Mouse (Mus musculus) liver, adult 2 months (tissue): ENCODE data around the gene Plxna4. TPM values are rescaled to one million over a fixed set of nuclear protein-coding genes. Genes with fewer than 3 reads are reported as not detected.

Experiments used
- DNase-seq: peaks from one replicate; pipeline ENCODE4 v3.0.0-alpha.2; 2011; ENCODE audit warnings: low read depth, low spot score; ENCODE audit errors: extremely low read depth
- H3K27ac ChIP-seq: fragments of 200-500 bp; replicated peaks from 2 replicates; pipeline ENCODE4 v1.5.1; 2012; ENCODE audit warnings: low read depth, mild to moderate bottlenecking, control low read depth, inconsistent platforms, low read length; ENCODE audit not compliant: insufficient read depth
- H3K27me3 ChIP-seq: fragments of 200-500 bp; 2 replicates; pipeline ENCODE4 v1.6.1; 2012; ENCODE audit warnings: mild to moderate bottlenecking, moderate library complexity, low read length, inconsistent platforms; ENCODE audit not compliant: control insufficient read depth, insufficient read depth
- H3K36me3 ChIP-seq: fragments of 200-500 bp; 2 replicates; pipeline ENCODE4 v1.6.1; 2012; ENCODE audit warnings: low read length, inconsistent platforms; ENCODE audit not compliant: control insufficient read depth, insufficient read depth
- H3K4me1 ChIP-seq: fragments of 200-500 bp; 2 replicates; pipeline ENCODE4 v1.6.1; 2011; ENCODE audit warnings: low read length; ENCODE audit not compliant: control insufficient read depth, insufficient read depth
- H3K4me3 ChIP-seq: fragments of 200-500 bp; 2 replicates; pipeline ENCODE4 v1.5.1; 2011; ENCODE audit warnings: low read depth, mild to moderate bottlenecking, control low read depth, low read length, moderate library complexity; ENCODE audit not compliant: insufficient read depth
- H3K79me2 ChIP-seq: fragments of 200-500 bp; 2 replicates; pipeline ENCODE4 v1.6.1; 2012; ENCODE audit warnings: inconsistent platforms, mild to moderate bottlenecking, low read length, moderate library complexity; ENCODE audit not compliant: control insufficient read depth, insufficient read depth
- H3K9ac ChIP-seq: fragments of 200-500 bp; 2 replicates; pipeline ENCODE4 v1.6.1; 2012; ENCODE audit warnings: low read depth, mild to moderate bottlenecking, control low read depth, inconsistent platforms, low read length
- CTCF ChIP-seq: fragments of 200-500 bp; IDR thresholded peaks from 2 replicates; pipeline ENCODE4 v1.5.1; 2011; ENCODE audit warnings: low read depth, low read length, control low read depth
- POLR2A ChIP-seq: fragments of 200-500 bp; IDR thresholded peaks from 2 replicates; pipeline ENCODE4 v1.6.1; 2011; ENCODE audit warnings: low read length, control low read depth; ENCODE audit not compliant: insufficient read depth; ENCODE audit errors: extremely low read depth
- WGBS: fragments of 180-500 bp; shearing (Covaris S2); methylation state at CpG from one replicate; pipeline ENCODE4 v1.1.7; 2018; 5-methylcytosine and 5-hydroxymethylcytosine counted together
- polyA plus RNA-seq: library from polyadenylated mRNA; depleted of rRNA; stranded (reverse); fragments of >200 nt; gene quantifications from 2 replicates; pipeline ENCODE4 v1.2.3, GENCODE M21; 2012
- total RNA-seq: library from RNA; depleted of rRNA; stranded (reverse); fragments of >200 nt; gene quantifications from 2 replicates; pipeline ENCODE4 v1.2.3, GENCODE M21; 2014

The Plxna4 gene
- total and polyA plus RNA-seq, 2 experiments, result 0.32 to 1.0 TPM

DNA sequence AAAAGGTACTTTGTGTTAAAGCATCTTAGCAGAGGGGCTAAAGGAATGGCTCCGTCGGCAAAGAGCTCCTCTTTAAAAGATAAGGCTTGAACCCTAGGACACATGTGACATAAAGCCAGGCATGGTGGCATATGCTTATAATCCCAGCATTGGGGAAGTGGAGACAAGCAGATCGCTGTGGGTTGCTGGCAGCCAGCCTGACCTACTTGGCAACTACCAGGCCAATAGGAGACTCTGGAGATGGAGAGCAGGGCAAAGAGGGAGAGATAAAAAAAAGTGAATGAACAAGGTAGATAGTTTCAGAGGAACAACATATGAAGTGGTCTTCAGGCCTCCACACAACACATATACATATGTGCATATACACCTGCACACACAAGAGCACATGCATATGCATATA is 189.7 kb downstream of the Plxna4 start:
- WGBS, result 64% methylated on average over 3 of the region's 3 CpGs
- Histone ChIP-seq H3K36me3 (no peaks in the 10 kb centered on the region), H3K9ac (no peak overlapping the region), H3K27ac (no peak overlapping the region), H3K4me1 (peaks cover 19% of the 10 kb centered on the region), H3K79me2 (no peaks in the 10 kb centered on the region), H3K4me3 (no peak overlapping the region), H3K27me3 (no peaks in the 10 kb centered on the region)
- TF ChIP-seq POLR2A (no peak), CTCF (no peak)
- peak; percentile 63 for DNase-seq

DNA sequence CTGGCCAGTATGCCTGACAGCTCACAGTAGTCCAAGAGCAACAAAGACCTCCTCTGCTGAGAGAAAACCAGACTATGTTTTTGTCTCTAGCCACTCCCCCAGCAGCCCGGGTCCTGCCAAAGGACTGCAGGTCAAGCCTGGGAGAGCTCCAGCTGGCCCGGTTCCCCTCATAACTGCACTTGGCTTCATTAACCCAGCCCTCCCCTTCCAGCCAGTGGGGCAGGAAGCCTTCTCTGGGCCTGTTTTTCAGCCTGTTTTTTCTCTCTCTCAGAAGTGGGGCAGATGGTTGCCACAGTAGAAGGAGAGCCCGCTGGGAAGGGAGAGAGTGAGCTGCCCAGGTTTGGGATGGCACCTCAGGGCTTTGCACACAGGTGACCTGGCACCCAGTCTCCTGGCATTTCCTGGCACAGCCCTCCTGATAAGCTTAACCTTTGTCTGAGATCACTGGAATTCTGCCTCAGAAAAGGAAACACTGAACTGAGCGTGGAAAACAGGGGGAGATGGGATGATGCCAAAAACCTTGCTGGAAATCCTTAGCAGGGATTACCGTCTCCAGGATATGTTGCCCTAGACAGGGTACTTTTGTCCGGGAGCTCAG is 190.8 kb downstream of the Plxna4 start:
- DNase-seq, result peak; percentile 86
- Histone ChIP-seq H3K27me3 (no peaks in the 10 kb centered on the region), H3K36me3 (no peaks in the 10 kb centered on the region), H3K9ac (no peak overlapping the region), H3K79me2 (no peaks in the 10 kb centered on the region), H3K27ac (peak overlapping the region; percentile 77), H3K4me1 (peaks cover 20% of the 10 kb centered on the region), H3K4me3 (no peak overlapping the region)
- TF ChIP-seq POLR2A (no peak), CTCF (no peak)
- 7% methylated on average over 6 of the region's 6 CpGs for WGBS

DNA sequence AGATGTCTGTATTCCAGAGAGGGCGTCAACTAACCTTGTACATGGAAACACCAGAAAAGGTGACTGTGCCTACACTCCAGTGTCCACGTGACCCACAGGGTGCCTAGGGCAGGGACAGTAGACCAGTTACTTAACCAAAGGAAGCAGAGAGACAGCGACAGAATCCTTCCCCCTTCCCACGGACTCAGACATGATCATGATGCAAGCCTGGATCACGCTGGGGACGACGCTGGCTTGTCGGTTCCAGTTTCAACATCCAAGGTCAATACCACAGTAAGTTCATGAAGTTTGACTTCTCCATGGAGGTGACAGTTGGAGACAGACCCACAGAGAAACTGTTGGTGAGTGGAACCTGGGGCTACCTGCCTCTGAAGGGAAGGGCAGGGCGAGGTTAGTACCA is 192.6 kb downstream of the Plxna4 start:
- Histone ChIP-seq H3K36me3 (no peaks in the 10 kb centered on the region), H3K4me1 (peaks cover 24% of the 10 kb centered on the region), H3K27ac (peak overlapping the region; percentile 10; the same call in 1 of the 2 replicates), H3K9ac (no peak overlapping the region), H3K4me3 (no peak overlapping the region), H3K27me3 (no peaks in the 10 kb centered on the region), H3K79me2 (no peaks in the 10 kb centered on the region)
- peak; percentile 90 for DNase-seq
- 28% methylated on average over 9 of the region's 9 CpGs for WGBS
- no peak for TF ChIP-seq POLR2A
- TF ChIP-seq CTCF, result no peak

DNA sequence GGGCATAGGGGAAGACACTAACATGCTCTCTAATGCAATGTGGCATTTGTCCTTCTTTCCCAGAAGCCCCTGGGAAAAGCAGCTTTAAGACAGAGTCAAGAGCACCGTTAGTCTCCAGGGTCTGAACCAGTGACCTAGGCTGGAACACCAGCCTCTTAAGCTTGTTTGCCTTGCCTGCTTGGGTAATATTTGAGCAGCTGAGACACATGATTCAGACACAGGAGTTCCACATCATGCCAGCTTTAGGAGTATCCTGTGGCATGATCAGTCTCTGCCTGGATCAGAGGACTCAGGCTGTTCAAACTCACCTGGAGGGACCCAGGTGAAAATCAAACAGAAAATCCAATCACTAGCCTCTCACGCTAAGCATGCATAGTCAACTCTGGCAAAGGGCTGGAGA is 195.7 kb downstream of the Plxna4 start:
- Histone ChIP-seq H3K36me3 (no peaks in the 10 kb centered on the region), H3K4me1 (peaks cover 27% of the 10 kb centered on the region), H3K27me3 (no peaks in the 10 kb centered on the region), H3K79me2 (no peaks in the 10 kb centered on the region), H3K4me3 (no peak overlapping the region), H3K9ac (no peak overlapping the region), H3K27ac (no peak overlapping the region)
- WGBS, result 18% methylated on average over 2 of the region's 2 CpGs
- TF ChIP-seq CTCF (no peak), POLR2A (no peak)
- peak; percentile 55 for DNase-seq

DNA sequence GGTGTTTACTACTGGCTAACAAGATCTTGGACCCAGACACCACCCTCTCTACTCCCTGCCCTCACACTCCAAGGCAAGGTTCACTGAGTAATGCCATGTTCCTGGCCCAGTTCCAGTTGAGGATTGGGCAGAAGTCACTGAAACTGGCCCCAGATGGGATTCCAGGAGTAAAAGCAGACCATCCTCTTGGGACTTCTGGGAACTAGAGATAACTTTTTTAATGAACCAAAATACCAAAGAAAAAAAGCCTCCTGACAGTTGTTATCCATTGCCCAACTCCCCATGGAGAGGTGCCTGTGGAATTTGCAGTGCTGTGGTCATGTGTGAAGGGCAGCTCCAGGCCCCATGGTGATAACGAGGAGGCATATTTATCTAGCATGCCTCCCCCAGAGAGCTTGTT is 199.7 kb downstream of the Plxna4 start:
- WGBS, result 54% methylated on average over 1 of the region's 1 CpGs
- peaks cover 12% of the 10 kb centered on the region for H3K4me1 ChIP-seq
- no peaks in the 10 kb centered on the region for H3K79me2 ChIP-seq
- no peak overlapping the region for H3K9ac ChIP-seq
- DNase-seq, result peak; percentile 61
- no peak overlapping the region for H3K4me3 ChIP-seq
- TF ChIP-seq CTCF (no peak), POLR2A (no peak)
- no peaks in the 10 kb centered on the region for H3K27me3 ChIP-seq
- H3K36me3 ChIP-seq, result no peaks in the 10 kb centered on the region
- no peak overlapping the region for H3K27ac ChIP-seq

DNA sequence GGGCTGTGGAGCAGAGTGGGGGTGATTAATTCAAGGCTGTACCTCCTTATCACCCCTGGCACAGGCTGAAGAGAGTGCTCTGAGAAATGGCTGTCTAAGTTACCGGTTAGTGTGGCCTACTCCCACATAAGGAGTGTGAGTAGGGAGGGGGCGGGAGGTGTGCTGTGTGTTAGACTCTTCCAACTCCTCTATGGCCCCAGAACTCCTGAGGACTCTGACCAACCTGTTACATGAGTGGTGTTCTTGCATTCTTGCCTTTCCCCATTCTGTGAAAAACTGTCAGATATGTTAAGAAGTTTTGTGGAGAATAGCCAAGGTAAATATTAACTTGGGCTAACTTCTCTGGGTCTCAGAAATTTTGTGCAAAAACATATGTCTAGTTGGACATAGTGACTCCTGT is 201.1 kb downstream of the Plxna4 start:
- no peaks in the 10 kb centered on the region for H3K27me3 ChIP-seq
- peaks cover 8% of the 10 kb centered on the region; the same call in 1 of the 2 replicates for H3K4me1 ChIP-seq
- TF ChIP-seq CTCF (no peak), POLR2A (no peak)
- no peak for DNase-seq
- no peak overlapping the region for H3K27ac ChIP-seq
- H3K79me2 ChIP-seq, result no peaks in the 10 kb centered on the region
- H3K36me3 ChIP-seq, result no peaks in the 10 kb centered on the region
- H3K4me3 ChIP-seq, result no peak overlapping the region
- no peak overlapping the region for H3K9ac ChIP-seq
- WGBS, result 81% methylated on average over 2 of the region's 2 CpGs
